Mouse (Mus musculus): ENCODE data around the gene Shisa9. TPM values are rescaled to one million over a fixed set of nuclear protein-coding genes. Genes with fewer than 3 reads are reported as not detected.

Shisa9 gene
- total RNA-seq, 2 experiments from 2014 or later: not detected

- ATAC-seq (replicated peaks; ENCODE audit: poor library complexity): no peak
These were observed 212.9 kb downstream of the Shisa9 start for GRCm38 (mm10) chr16:12196841-12197240.

GRCm38 (mm10) chr16:12197611-12198010 is 213.7 kb downstream of the Shisa9 start:
- ATAC-seq (replicated peaks; ENCODE audit: poor library complexity): no peak

- 0 out of 2 replicates have a peak, but pooled peaks have one; percentile 44 for ATAC-seq (replicated peaks; ENCODE audit: poor library complexity)
These were observed 217.3 kb downstream of the Shisa9 start for GRCm38 (mm10) chr16:12201216-12201615.

GRCm38 (mm10) chr16:12202151-12202550 is 218.2 kb downstream of the Shisa9 start:
- ATAC-seq (replicated peaks; ENCODE audit: poor library complexity): no peak

GRCm38 (mm10) chr16:12203055-12203454 is 219.1 kb downstream of the Shisa9 start:
- ATAC-seq (replicated peaks; ENCODE audit: poor library complexity): no peak

- no peak for ATAC-seq (replicated peaks; ENCODE audit: poor library complexity)
These were observed 220.5 kb downstream of the Shisa9 start for GRCm38 (mm10) chr16:12204423-12204822.

GRCm38 (mm10) chr16:12206421-12206950 is 222.6 kb downstream of the Shisa9 start:
- no peak; the same call in 1 of the 2 replicates for ATAC-seq (replicated peaks; ENCODE audit: poor library complexity)

GRCm38 (mm10) chr16:12206951-12207350 is 223.0 kb downstream of the Shisa9 start:
- ATAC-seq (replicated peaks; ENCODE audit: poor library complexity): peak; percentile 93

- ATAC-seq (replicated peaks; ENCODE audit: poor library complexity): no peak
These were observed 225.4 kb downstream of the Shisa9 start for GRCm38 (mm10) chr16:12209355-12209754.

- ATAC-seq (replicated peaks; ENCODE audit: poor library complexity): no peak
These were observed 225.9 kb downstream of the Shisa9 start for GRCm38 (mm10) chr16:12209819-12210218.

- ATAC-seq (replicated peaks; ENCODE audit: poor library complexity): peak; percentile 72
These were observed 230.1 kb downstream of the Shisa9 start for GRCm38 (mm10) chr16:12214018-12214417.

- ATAC-seq (replicated peaks; ENCODE audit: poor library complexity): no peak
These were observed 233.6 kb downstream of the Shisa9 start for GRCm38 (mm10) chr16:12217289-12218150.

GRCm38 (mm10) chr16:12218151-12218532 is 234.2 kb downstream of the Shisa9 start:
- ATAC-seq (replicated peaks; ENCODE audit: poor library complexity): no peak

GRCm38 (mm10) chr16:12219821-12220220 is 235.9 kb downstream of the Shisa9 start:
- ATAC-seq (replicated peaks; ENCODE audit: poor library complexity): no peak

- ATAC-seq (replicated peaks; ENCODE audit: poor library complexity): peak; percentile 79
These were observed 239.6 kb downstream of the Shisa9 start for GRCm38 (mm10) chr16:12223537-12223936.

- no peak for ATAC-seq (replicated peaks; ENCODE audit: poor library complexity)
These were observed 243.0 kb downstream of the Shisa9 start for GRCm38 (mm10) chr16:12226937-12227336.

GRCm38 (mm10) chr16:12233288-12233687 is 249.4 kb downstream of the Shisa9 start:
- ATAC-seq (replicated peaks; ENCODE audit: poor library complexity): no peak

GRCm38 (mm10) chr16:12234289-12234688 is 250.4 kb downstream of the Shisa9 start:
- ATAC-seq (replicated peaks; ENCODE audit: poor library complexity): no peak

GRCm38 (mm10) chr16:12238611-12239010 is 254.7 kb downstream of the Shisa9 start:
- no peak for ATAC-seq (replicated peaks; ENCODE audit: poor library complexity)

- no peak for ATAC-seq (replicated peaks; ENCODE audit: poor library complexity)
These were observed 275.4 kb downstream of the Shisa9 start for GRCm38 (mm10) chr16:12259361-12259760.

GRCm38 (mm10) chr16:12265828-12266227 is 281.9 kb downstream of the Shisa9 start:
- no peak for ATAC-seq (replicated peaks; ENCODE audit: poor library complexity)

GRCm38 (mm10) chr16:12300523-12300922 is 316.6 kb downstream of the Shisa9 start:
- no peak for ATAC-seq (replicated peaks; ENCODE audit: poor library complexity)
